Mouse (Mus musculus): ENCODE data around the gene Usp47. TPM values are rescaled to one million over a fixed set of nuclear protein-coding genes. Genes with fewer than 3 reads are reported as not detected.

Gene Usp47
- 100 to 1,000 TPM; 174 to 189 TPM for total RNA-seq (2021)
- long read RNA-seq, experiment 1, full-length matches to known transcripts, result 30 of 101 reads
- long read RNA-seq, experiment 1, partial matches to known transcripts, result 18 of 101 reads
- long read RNA-seq, experiment 1, other reads (novel, unspliced or antisense), result 53 of 101 reads
- long read RNA-seq, experiment 2, full-length matches to known transcripts, result 44 of 139 reads
- long read RNA-seq, experiment 2, partial matches to known transcripts, result 26 of 139 reads
- long read RNA-seq, experiment 2, other reads (novel, unspliced or antisense), result 69 of 139 reads

DNA sequence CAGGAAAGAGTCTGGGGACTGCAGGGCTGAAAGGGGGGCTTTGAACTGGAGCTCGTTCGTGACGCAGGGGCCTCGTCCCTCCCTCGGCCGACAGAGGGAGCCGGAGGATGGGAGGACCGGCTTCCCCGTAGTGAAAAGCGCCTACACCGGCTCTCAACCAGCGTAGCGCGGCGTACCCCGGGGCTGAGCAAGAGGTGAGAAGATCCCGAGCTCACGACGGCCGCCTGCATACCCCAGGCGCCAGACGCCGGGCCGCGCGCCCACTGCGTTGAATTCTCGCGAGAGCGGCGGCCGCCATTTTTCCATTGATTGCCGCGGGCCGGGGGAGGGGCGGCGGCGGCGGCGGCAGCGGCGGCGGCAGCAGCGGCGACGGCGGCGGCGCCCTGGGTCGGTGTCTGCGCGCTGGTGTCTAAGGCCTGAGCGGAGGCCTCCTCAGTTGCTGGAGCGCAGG lies at the start of gene Usp47:
TSS of gene Usp47 (plus strand) at position 355 of the 451 bp plus-strand sequence.
- intact Hi-C loops (cut with DNase I), result no loop called here
- DNase-seq, result peak; percentile 79 to 86

GRCm38 (mm10) chr7:111976401-111976800 lies 46.9 kb upstream of the Usp47 start:
- intact Hi-C loops (cut with DNase I), result no loop called here

GRCm38 (mm10) chr7:111977871-111978270 lies 45.4 kb upstream of the Usp47 start:
- intact Hi-C loops (cut with DNase I), result no loop called here
- no peak for DNase-seq

More at GRCm38 (mm10) chr7:111976401-111976800, 46.9 kb upstream of the Usp47 start:
- no peak for DNase-seq

DNA sequence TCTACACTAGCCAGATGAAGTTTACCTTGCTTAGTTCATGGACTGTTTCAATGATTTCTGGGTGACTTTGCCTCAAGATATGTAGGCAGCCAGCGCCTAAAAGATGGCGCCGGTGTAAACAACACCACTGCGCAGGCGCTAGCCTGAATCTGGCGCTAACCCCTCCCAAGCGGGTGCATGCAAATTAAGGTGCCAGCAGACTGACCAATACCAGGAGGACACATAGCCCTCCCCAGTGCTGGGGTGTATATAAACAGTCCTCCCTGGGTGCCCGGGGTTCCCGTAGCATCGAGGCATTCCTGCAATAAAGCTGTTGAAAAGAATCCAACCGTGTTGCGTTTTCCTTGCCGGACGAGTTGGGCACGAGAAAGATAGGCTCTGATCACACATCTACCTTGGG lies 41.0 kb upstream of the Usp47 start:
- no peak for DNase-seq
- intact Hi-C loops (cut with DNase I), result no loop called here

DNA sequence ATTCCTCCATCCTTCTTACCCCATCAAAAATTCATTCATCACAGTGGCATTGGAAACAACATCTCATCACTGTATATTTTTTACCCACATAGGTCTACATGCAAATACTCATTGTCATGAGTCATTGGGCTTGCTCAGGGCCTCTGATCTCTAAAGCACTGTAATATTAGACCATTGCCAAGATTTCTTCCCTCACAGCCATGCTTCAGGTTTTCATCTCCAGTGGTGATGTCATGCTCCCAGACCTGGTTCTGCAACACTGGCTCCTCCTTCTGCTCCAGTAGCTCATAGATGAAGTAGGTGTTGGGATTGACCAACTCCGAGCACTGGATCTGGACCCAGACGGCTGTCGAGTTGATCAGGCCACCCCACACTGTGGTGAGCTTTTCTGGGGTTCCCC lies 38.8 kb upstream of the Usp47 start:
- intact Hi-C loops (cut with DNase I), result no loop called here
- DNase-seq, result no peak

DNA sequence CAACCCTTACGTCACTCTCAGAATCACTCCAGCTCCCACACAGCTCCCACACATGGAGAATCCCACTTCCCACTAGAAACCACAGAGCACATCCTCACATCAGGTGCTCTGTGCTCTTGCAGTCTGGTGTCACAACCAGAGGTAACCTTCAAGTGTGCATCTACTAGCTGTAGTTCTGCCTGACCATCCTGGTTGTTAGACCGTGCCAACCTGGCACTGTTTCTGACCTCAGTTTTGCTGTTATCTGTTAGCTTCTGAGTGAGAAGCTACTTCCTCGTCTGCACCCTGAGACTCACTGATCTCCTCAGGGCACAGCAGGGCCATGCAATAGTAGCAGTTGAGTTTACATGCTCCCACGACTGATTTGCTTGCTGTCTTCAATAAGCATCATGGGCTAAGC lies 38.0 kb upstream of the Usp47 start:
- intact Hi-C loops (cut with DNase I), result no loop called here
- no peak for DNase-seq

DNA sequence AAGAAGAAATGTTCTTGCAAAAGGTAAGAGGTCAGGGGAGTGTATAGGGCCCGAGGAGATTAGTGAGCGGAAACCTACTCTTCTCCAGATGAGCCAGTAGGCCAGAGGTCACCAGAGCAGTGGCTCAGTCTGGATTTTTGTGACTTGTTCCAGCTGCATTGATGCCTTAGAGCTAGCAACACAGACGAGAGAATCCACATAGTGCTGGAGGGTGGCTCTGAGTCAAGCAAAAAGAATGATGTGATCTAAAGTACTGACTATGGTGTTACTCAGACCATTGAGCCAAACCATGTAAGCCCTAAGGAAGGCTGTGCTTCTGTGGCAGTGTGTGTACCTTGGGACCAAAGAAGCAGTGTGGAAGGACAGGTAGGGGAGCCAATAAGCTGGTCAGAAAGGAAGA lies 36.4 kb upstream of the Usp47 start:
- no peak for DNase-seq
- intact Hi-C loops (cut with DNase I), result no loop called here

DNA sequence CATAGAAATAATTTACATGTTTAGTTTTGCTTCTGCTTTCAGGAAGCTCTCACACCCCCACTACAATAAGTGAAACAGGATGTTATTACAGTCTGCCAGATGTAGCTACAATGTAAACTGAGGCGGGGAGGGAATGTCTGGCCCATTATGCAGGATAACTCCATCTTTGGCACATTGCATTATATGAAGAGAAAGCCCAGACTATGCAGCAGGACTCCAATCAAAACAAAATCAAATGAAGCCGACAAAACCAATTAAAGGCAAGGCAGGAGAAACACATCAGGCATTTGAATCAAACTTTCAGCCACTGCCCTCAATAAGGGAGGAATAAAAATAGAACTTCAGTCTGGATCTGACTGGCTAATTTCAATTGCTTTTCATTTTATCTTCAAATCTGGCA lies 25.9 kb upstream of the Usp47 start:
- intact Hi-C loops (cut with DNase I), result no loop called here

GRCm38 (mm10) chr7:111998446-111999004 lies 24.8 kb upstream of the Usp47 start:
- DNase-seq, result no peak
- intact Hi-C loops (cut with DNase I), result no loop called here

More for the DNA sequence above, 25.9 kb upstream of the Usp47 start:
- no peak for DNase-seq

DNA sequence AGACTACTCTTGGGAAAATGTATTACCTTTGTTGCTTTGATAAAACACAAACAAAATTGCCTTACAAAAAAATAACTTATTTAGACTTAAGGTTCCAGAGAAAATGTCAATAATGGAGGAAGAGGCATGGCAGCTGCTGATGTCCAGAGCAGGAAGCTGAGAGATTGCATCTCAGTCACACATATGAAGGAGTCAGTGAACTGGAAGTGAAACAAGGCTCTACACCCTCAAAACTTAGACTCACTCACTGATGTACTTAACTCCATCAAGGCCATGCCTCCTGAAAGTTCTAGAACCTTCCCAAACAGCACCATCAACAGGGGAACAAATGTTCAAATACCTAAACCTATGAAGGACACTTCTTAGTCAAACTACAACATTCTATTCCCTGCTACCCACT lies 23.9 kb upstream of the Usp47 start:
- no peak for DNase-seq
- intact Hi-C loops (cut with DNase I), result no loop called here

DNA sequence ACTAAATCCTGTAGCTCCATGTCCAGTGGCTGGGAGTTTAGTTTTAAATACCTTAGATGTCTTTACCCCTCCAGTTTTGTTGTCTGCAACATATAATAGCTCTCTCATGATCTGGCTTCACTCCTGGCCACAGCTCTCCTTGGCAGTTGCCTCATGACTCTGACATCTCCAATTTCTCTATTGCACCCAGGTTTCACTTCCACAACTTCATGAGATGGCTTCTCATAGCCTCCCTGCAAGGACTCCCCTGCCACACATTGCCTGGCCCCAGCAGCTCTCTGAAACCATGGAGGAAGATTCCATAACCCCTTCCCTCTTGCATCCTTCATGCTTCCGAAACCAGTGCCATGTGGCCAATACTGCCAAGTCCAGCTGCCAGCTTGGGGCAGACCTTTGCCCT lies 23.1 kb upstream of the Usp47 start:
- intact Hi-C loops (cut with DNase I), result no loop called here
- DNase-seq, result no peak

GRCm38 (mm10) chr7:112010511-112010910 lies 12.8 kb upstream of the Usp47 start:
- DNase-seq, result no peak
- intact Hi-C loops (cut with DNase I), result no loop called here

DNA sequence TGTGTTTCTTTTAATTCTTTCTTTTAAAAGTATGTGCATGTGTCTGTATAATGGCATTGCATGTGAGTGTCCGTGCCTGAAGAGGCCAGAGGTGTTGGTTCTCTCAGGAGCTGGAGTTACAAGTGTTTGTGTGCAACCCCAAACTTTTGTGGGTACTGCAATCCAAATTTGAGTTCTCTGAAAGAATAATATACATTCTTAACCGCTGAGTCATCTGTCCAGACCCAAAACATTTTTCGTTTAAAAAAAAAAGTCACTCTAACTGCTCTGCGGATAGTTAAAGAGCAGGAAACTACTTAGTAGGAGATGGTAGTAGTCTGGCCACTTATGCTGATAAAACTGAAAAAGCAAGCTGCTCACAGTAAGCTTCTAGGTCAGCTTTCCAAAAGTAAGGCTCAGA lies 12.3 kb upstream of the Usp47 start:
- DNase-seq, result no peak
- intact Hi-C loops (cut with DNase I), result no loop called here

- peak; percentile 74 to 83 for DNase-seq
- intact Hi-C loops (cut with DNase I), result no loop called here
These were observed 11.2 kb upstream of the Usp47 start for GRCm38 (mm10) chr7:112012102-112012501.

- intact Hi-C loops (cut with DNase I), result no loop called here
- no peak for DNase-seq
These were observed 10.6 kb upstream of the Usp47 start for GRCm38 (mm10) chr7:112012621-112013177.

DNA sequence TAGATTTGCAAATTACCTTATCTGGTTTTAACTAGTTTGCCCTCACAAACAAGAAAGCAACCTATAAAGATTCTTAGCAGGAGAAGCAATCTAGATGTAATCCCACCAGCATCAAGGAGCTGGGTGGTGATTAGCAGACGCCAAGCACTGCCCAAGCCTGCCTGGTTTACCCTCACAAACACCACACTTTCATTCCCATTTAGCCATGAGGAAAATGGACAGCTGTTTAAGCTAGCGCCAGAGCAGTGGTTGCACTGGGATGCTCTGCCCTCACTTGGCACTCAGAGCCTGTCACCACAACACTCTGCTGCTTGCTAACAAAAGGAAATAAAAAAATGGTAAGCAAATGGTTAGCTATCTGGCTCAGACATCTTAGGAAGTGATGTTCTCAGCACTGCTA lies 9.2 kb upstream of the Usp47 start:
- DNase-seq, result no peak
- intact Hi-C loops (cut with DNase I), result no loop called here

DNA sequence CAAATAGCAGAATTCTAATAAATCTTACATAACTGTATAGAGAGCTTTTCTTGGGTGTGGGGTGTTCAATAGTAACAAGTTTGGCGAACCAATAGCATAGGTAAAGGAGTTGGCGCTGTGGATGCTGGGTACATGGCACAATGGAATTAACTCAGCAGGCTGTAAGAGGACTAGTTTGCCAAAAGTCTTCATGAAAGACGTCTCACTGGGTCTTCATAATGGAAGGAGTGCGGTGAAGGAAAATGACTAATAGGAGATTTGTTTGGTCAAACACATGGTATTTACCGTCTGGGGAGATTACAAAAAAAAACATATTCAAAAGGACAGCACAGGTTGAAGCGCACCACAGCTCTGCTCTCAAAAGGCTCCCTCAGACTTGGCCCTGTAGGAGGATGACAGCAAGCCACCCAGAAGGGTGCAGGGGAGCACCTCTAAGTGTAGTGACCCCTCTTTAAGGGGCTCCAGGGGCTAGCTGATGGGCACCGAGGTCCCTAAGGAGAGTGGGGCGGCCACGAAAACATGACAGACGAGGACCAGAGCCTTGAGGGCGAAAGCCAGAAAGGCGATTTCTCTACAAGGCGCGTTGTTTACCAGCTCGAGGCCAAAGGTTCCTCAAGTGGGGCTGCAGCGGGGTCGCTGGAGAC lies 676 bp upstream of the Usp47 start:
- DNase-seq, result no peak
- intact Hi-C loops (cut with DNase I), result no loop called here

DNA sequence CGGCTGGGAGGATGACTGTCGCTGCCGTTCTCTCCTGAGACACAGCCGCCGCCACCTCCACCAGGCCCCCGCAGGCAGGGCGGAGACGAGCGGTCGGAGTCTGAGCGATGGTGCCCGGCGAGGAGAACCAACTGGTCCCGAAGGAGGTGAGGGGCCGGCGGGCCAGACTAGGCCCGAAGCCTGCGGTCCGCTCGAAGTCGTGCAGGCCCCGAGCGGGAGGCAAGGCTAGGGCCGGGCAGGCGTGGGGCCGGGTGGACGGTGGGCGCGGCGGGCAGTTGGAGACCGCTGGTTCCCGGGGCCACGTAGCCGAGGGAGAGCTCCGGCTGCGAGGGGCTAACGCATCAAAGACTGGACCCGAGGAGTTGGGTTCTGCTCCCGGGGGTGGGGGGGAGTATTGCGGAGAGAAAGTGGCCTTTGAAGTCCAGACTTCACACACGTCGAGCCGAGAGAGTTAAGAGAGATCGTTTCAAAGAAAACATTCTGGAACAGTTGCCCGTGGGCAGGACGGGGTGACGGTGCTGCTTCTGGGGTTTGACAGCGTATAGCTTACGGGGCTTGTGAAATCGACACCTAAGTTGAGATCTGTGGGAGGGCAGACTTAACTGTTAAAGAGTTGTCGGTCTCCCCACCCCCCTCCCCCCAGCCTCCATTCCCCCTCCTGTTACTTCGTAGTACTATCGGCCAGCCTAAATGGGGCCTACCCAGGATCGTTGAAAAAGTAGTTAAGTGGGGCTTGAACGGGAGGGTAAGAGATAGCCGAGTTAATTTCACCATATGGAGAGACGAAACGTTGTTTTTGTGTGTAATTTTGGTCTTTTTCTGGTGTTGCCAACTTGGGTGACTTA lies 519 bp downstream of the Usp47 start:
- intact Hi-C loops (cut with DNase I), result no loop called here
- peak in 1 of 2 experiments; percentile 39 for DNase-seq

DNA sequence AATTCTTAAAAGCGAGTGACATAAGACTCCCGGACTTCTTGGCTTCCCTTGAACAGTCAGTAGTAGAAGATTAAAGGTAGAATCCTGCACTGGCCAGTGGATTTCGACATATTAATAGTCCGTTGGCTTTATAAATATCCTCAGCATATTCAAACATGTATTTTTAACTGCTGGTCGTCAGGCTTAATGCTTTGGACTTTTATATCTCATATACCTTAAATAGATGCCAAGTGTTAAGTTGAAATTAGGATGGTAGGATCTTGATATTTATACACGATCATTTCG lies 1.1 kb downstream of the Usp47 start:
- no peak for DNase-seq
- intact Hi-C loops (cut with DNase I), result no loop called here

- DNase-seq, result no peak
- intact Hi-C loops (cut with DNase I), result no loop called here
These were observed 1.6 kb downstream of the Usp47 start for GRCm38 (mm10) chr7:112024856-112025255.

DNA sequence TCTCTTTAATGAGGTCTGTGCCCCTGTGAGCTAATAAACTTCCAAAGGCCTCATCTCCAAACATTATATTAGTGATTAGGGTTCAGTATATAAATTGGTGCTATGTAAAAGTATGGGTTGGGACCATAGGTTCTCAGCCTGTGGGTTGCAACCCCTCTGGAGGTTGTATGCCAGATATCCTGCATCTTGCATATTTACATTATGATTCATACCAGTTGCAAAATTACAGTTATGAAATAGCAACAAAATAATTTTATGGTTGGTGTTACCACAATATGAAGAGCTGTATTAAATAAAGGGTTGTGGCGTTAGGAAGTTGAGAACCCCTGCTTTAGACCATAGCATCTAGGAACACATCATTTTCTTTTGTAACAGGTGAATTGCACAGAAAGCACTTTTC lies 7.3 kb downstream of the Usp47 start:
- intact Hi-C loops (cut with DNase I), result no loop called here
- DNase-seq, result no peak

Data from gastrocnemius, postnatal 36 days (tissue).